Mouse (Mus musculus) erythroblast, embryonic 14.5 days (primary cell): Measurements from ENCODE around the gene Gbf1.

Experiments used
- GATA1 ChIP-seq: IDR thresholded peaks from 2 replicates; pipeline ENCODE4 v1.6.1; 2012; ENCODE audit warnings: low read length, inconsistent platforms, mixed read lengths
- TAL1 ChIP-seq: IDR thresholded peaks from 3 replicates; pipeline ENCODE4 v1.6.1; 2012; ENCODE audit warnings: low read length, inconsistent platforms, mixed read lengths

DNA sequence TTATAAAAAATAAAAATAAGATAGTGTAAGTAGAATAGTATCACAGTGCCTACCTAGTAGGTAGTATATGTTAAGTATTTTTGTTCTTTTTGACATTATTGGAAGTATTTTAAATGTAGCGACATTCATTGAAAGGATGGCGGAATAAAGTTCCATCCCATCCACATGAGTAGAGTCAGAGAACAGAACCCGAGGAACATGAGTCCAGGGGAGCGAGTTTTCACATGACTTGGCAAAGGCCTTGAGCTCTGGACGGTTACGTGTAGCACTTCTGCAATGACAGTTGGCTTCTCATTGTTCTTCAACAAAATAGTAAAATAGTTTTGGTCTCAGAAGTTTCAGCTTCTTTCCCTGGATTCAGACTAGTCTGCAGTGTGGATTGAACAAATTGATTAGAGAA lies 51.9 kb downstream of the Gbf1 start:
- TF ChIP-seq TAL1 (no peak), GATA1 (no peak)
